Mouse (Mus musculus) midbrain, postnatal 0 days (tissue): ENCODE data around the gene Cldn10. TPM values are rescaled to one million over a fixed set of nuclear protein-coding genes. Genes with fewer than 3 reads are reported as not detected.

Experiments used
- ATAC-seq: fragments of 200-750 bp; cut with Nextera tagmentation; 2 replicates; pipeline ENCODE4 v1.8.0; 2017; ENCODE audit warnings: moderate number of reproducible peaks, mild to moderate bottlenecking, moderate TSS enrichment, moderate library complexity; ENCODE audit not compliant: low FRiP score
- DNase-seq: peaks from one replicate; pipeline ENCODE4 v3.0.0-alpha.2; 2015; ENCODE audit warnings: low spot score
- H3K27ac ChIP-seq: fragments of 300-500 bp; sonication (generic); 2 replicates; pipeline ENCODE4 v1.5.1; 2014; ENCODE audit warnings: low read depth, mild to moderate bottlenecking, low read length, mixed read lengths
- H3K27me3 ChIP-seq: fragments of 300-500 bp; sonication (generic); 2 replicates; pipeline ENCODE4 v1.6.1; 2014; ENCODE audit warnings: low read length, control low read depth, mixed read lengths; ENCODE audit not compliant: insufficient read depth
- H3K36me3 ChIP-seq: fragments of 300-500 bp; sonication (generic); 2 replicates; pipeline ENCODE4 v1.6.1; 2014; ENCODE audit warnings: low read length, control low read depth, mixed read lengths; ENCODE audit not compliant: insufficient read depth
- H3K4me1 ChIP-seq: fragments of 300-500 bp; sonication (generic); 2 replicates; pipeline ENCODE4 v1.6.1; 2014; ENCODE audit warnings: mild to moderate bottlenecking, control low read depth, antibody characterized with exemption, low read length, mixed read lengths; ENCODE audit not compliant: insufficient read depth
- H3K4me2 ChIP-seq: fragments of 300-500 bp; sonication (generic); 2 replicates; pipeline ENCODE4 v1.6.1; 2014; ENCODE audit warnings: low read depth, mild to moderate bottlenecking, low read length, mixed read lengths; ENCODE audit not compliant: poor library complexity, severe bottlenecking
- H3K4me3 ChIP-seq: fragments of 300-500 bp; sonication (generic); 2 replicates; pipeline ENCODE4 v1.5.1; 2014; ENCODE audit warnings: low read depth, mild to moderate bottlenecking, low read length, moderate library complexity
- H3K9ac ChIP-seq: fragments of 300-500 bp; sonication (generic); replicated peaks from 2 replicates; pipeline ENCODE4 v1.6.1; 2014; ENCODE audit warnings: mild to moderate bottlenecking, low read length, moderate library complexity, mixed read lengths; ENCODE audit not compliant: poor library complexity, severe bottlenecking
- H3K9me3 ChIP-seq: fragments of 300-500 bp; sonication (generic); 2 replicates; pipeline ENCODE4 v1.6.1; 2016; ENCODE audit warnings: low read length, control low read depth
- CTCF ChIP-seq: IDR thresholded peaks from 2 replicates; pipeline ENCODE4 v1.5.1; 2016; ENCODE audit warnings: antibody characterized with exemption, mild to moderate bottlenecking
- WGBS: fragments of 180-500 bp; shearing (Covaris S2); extraction: QIAGEN DNeasy Blood & Tissue Kit; methylation state at CpG from one replicate; pipeline ENCODE4 v1.1.7; 2014; 5-methylcytosine and 5-hydroxymethylcytosine counted together
- polyA plus RNA-seq: library from polyadenylated mRNA; unstranded; fragments of >200 nt; fragmentation: Nextera tagmentation; extraction: Ambion mirVana; gene quantifications from 2 replicates; pipeline ENCODE4 v1.2.1, GENCODE M21; 2015
- total RNA-seq: library from RNA; depleted of rRNA; stranded (reverse); fragments of >200 nt; gene quantifications from 2 replicates; pipeline ENCODE4 v1.2.3, GENCODE M21; 2014

The Cldn10 gene
- total and polyA plus RNA-seq, 2 experiments from 2014 or later: 11.8 to 24.1 TPM

- peaks cover 71% of the 10 kb centered on the region for H3K36me3 ChIP-seq
- 95% methylated on average over 10 of the region's 10 CpGs for WGBS
Observed at GRCm38 (mm10) chr14:118895655-118896054, 107.9 kb downstream of the Cldn10 start.

GRCm38 (mm10) chr14:118899940-118900339 lies 112.2 kb downstream of the Cldn10 start:
- Histone ChIP-seq H3K27me3 (no peaks in the 10 kb centered on the region), H3K4me2 (no peak overlapping the region), H3K36me3 (peaks cover 78% of the 10 kb centered on the region), H3K9me3 (no peaks in the 10 kb centered on the region), H3K4me1 (no peaks in the 10 kb centered on the region), H3K4me3 (no peak overlapping the region), H3K27ac (no peak overlapping the region), H3K9ac (no peak overlapping the region)
- ATAC-seq (no peak), DNase-seq (no peak)
- no peak for TF ChIP-seq CTCF
- WGBS: 83% methylated on average over 11 of the region's 11 CpGs

More at GRCm38 (mm10) chr14:118895655-118896054, 107.9 kb downstream of the Cldn10 start:
- H3K9ac ChIP-seq: no peak overlapping the region
- no peak for TF ChIP-seq CTCF
- H3K4me2 ChIP-seq: no peak overlapping the region
- no peaks in the 10 kb centered on the region for H3K27me3 ChIP-seq
- H3K9me3 ChIP-seq: no peaks in the 10 kb centered on the region
- H3K4me3 ChIP-seq: no peak overlapping the region
- DNase-seq (no peak), ATAC-seq (no peak)
- no peak overlapping the region for H3K27ac ChIP-seq
- no peaks in the 10 kb centered on the region for H3K4me1 ChIP-seq

- 97% methylated on average over 1 of the region's 1 CpGs for WGBS
- Histone ChIP-seq H3K27ac (no peak overlapping the region), H3K27me3 (no peaks in the 10 kb centered on the region), H3K9me3 (no peaks in the 10 kb centered on the region), H3K36me3 (peaks cover 74% of the 10 kb centered on the region), H3K4me2 (no peak overlapping the region), H3K9ac (no peak overlapping the region), H3K4me1 (no peaks in the 10 kb centered on the region), H3K4me3 (no peak overlapping the region)
- peak; percentile 48 for TF ChIP-seq CTCF
- DNase-seq (no peak), ATAC-seq (no peak)
Observed at GRCm38 (mm10) chr14:118900911-118901310, 113.2 kb downstream of the Cldn10 start.

GRCm38 (mm10) chr14:118903397-118903796 lies 115.7 kb downstream of the Cldn10 start:
- Histone ChIP-seq H3K4me1 (no peaks in the 10 kb centered on the region), H3K9ac (no peak overlapping the region), H3K27ac (no peak overlapping the region), H3K9me3 (no peaks in the 10 kb centered on the region), H3K36me3 (peaks cover 79% of the 10 kb centered on the region), H3K27me3 (no peaks in the 10 kb centered on the region), H3K4me2 (no peak overlapping the region), H3K4me3 (no peak overlapping the region)
- no peak for TF ChIP-seq CTCF
- no peak for ATAC-seq
- 89% methylated on average over 3 of the region's 3 CpGs for WGBS
- no peak for DNase-seq

GRCm38 (mm10) chr14:118903867-118904562 lies 116.3 kb downstream of the Cldn10 start:
- Histone ChIP-seq H3K36me3 (peaks cover 77% of the 10 kb centered on the region), H3K9ac (no peak overlapping the region), H3K27me3 (no peaks in the 10 kb centered on the region), H3K9me3 (no peaks in the 10 kb centered on the region), H3K4me3 (no peak overlapping the region), H3K4me1 (no peaks in the 10 kb centered on the region), H3K4me2 (no peak overlapping the region), H3K27ac (no peak overlapping the region)
- TF ChIP-seq CTCF: no peak
- no peak for ATAC-seq
- 58% methylated on average over 6 of the region's 6 CpGs for WGBS
- DNase-seq: peak; percentile 39

GRCm38 (mm10) chr14:118907592-118907991 lies 119.9 kb downstream of the Cldn10 start:
- H3K27ac ChIP-seq: no peak overlapping the region
- H3K4me1 ChIP-seq: no peaks in the 10 kb centered on the region
- ATAC-seq (no peak), DNase-seq (no peak)
- no peak for TF ChIP-seq CTCF
- H3K36me3 ChIP-seq: peaks cover 73% of the 10 kb centered on the region
- H3K9me3 ChIP-seq: no peaks in the 10 kb centered on the region
- 65% methylated on average over 8 of the region's 8 CpGs for WGBS
- no peak overlapping the region for H3K4me2 ChIP-seq
- no peaks in the 10 kb centered on the region for H3K27me3 ChIP-seq
- H3K9ac ChIP-seq: no peak overlapping the region
- no peak overlapping the region for H3K4me3 ChIP-seq
